Mouse (Mus musculus): ENCODE data around the gene Hist1h3f.
"Not testable (repeated sequence)": the region's sequence is repeated elsewhere in the genome, so short reads cannot be mapped to it uniquely, and the experiment has no call there.

Gene Hist1h3f

GRCm38 (mm10) chr13:23582219-23583056 lies 38.6 kb downstream of the Hist1h3f start:
- no peak for DNase-seq (ENCODE audit: inconsistent ontology term)

- DNase-seq (ENCODE audit: inconsistent ontology term), result no peak
These were observed 39.7 kb downstream of the Hist1h3f start for GRCm38 (mm10) chr13:23583387-23584068.

- no peak for DNase-seq (ENCODE audit: inconsistent ontology term)
These were observed 40.5 kb downstream of the Hist1h3f start for GRCm38 (mm10) chr13:23584331-23584730.

- peak; percentile 88 for DNase-seq (ENCODE audit: inconsistent ontology term)
These were observed 41.2 kb downstream of the Hist1h3f start for GRCm38 (mm10) chr13:23585029-23585441.

GRCm38 (mm10) chr13:23585442-23586098 lies 41.7 kb downstream of the Hist1h3f start:
- peak; percentile 89 for DNase-seq (ENCODE audit: inconsistent ontology term)

- DNase-seq (ENCODE audit: inconsistent ontology term), result no peak
These were observed 42.5 kb downstream of the Hist1h3f start for GRCm38 (mm10) chr13:23586099-23586939.

GRCm38 (mm10) chr13:23586940-23587225 lies 43.0 kb downstream of the Hist1h3f start:
- DNase-seq (ENCODE audit: inconsistent ontology term), result no peak

- no peak for DNase-seq (ENCODE audit: inconsistent ontology term)
These were observed 47.4 kb downstream of the Hist1h3f start for GRCm38 (mm10) chr13:23591206-23591605.

GRCm38 (mm10) chr13:23591886-23592285 lies 48.0 kb downstream of the Hist1h3f start:
- not testable (repeated sequence) for DNase-seq (ENCODE audit: inconsistent ontology term)

GRCm38 (mm10) chr13:23592614-23593013 lies 48.8 kb downstream of the Hist1h3f start:
- no peak for DNase-seq (ENCODE audit: inconsistent ontology term)

- DNase-seq (ENCODE audit: inconsistent ontology term), result no peak
These were observed 49.4 kb downstream of the Hist1h3f start for GRCm38 (mm10) chr13:23593051-23593770.
